Mouse (Mus musculus): ENCODE measurements around the gene Hsbp1.

The Hsbp1 gene

GRCm38 (mm10) chr8:119385854-119386253 lies 41.6 kb downstream of the Hsbp1 start:
- no peak for ATAC-seq (ENCODE audit: low TSS enrichment)

- no peak for ATAC-seq (ENCODE audit: low TSS enrichment)
Measured at GRCm38 (mm10) chr8:119386988-119387387, 42.7 kb downstream of the Hsbp1 start.

- no peak for ATAC-seq (ENCODE audit: low TSS enrichment)
Measured at GRCm38 (mm10) chr8:119394097-119394496, 49.8 kb downstream of the Hsbp1 start.

GRCm38 (mm10) chr8:119394524-119395026 lies 50.3 kb downstream of the Hsbp1 start, which contains the start of gene Mlycd:
Gene Mlycd, plus strand, starts transcription at chr8:119394878.
- ATAC-seq (ENCODE audit: low TSS enrichment): peak; percentile 98

- ATAC-seq (ENCODE audit: low TSS enrichment): peak; percentile 57
Measured at GRCm38 (mm10) chr8:119395072-119395950, 51.0 kb downstream of the Hsbp1 start.

All from frontal cortex, adult (tissue).